Mouse (Mus musculus) erythroblast, embryonic 14.5 days (primary cell): ENCODE results near the gene Recql5.

Experiments
- GATA1 ChIP-seq: IDR thresholded peaks from 2 replicates; pipeline ENCODE4 v1.6.1; 2012; ENCODE audit warnings: low read length, inconsistent platforms, mixed read lengths
- TAL1 ChIP-seq: IDR thresholded peaks from 3 replicates; pipeline ENCODE4 v1.6.1; 2012; ENCODE audit warnings: low read length, inconsistent platforms, mixed read lengths

GRCm38 (mm10) chr11:115954712-115955111 is 21.4 kb upstream of the Recql5 start:
- TF ChIP-seq TAL1 (no peak), GATA1 (no peak)
